ENCODE assay signal across 8 mouse cellular contexts in the genomic region with DNA sequence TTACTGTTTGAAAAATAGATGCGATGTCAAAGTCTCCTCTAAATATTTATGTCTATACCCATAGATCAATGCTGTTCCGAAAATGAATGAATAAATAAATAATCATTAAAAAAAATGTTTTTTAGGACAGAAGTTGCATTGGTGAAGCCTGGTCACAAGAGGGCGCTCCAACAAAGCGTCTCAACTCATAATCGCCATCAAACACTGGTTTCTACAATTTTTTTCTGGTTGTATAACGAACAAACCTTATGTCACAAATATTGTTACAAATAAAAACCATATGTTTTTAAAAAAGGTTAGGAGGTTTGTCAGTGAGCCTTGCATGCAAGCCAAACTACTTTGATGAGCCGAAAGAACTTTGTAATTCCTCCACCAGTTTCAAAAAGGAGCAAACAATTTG. TPM values are rescaled to one million over a fixed set of nuclear protein-coding genes. Genes with fewer than 3 reads are reported as not detected.
DNase-seq lines count a peak whose midpoint lies in the region; ATAC-seq and TF ChIP-seq lines count a peak whose summit lies in the region.

No protein-coding gene starts in this region.

- no peak for TF ChIP-seq POLR2A in testis, adult 2 months (IDR thresholded peaks at IDR 0.05; ENCODE audit: control insufficient read depth, low read depth, low read length)
- no peak for TF ChIP-seq POLR2A in brain, embryonic 14.5 days (IDR thresholded peaks at IDR 0.05; ENCODE audit: borderline replicate concordance, extremely low read depth, insufficient read depth, insufficient read length, poor library complexity, severe bottlenecking)

- H3K4me2 ChIP-seq in hindbrain, embryonic 13.5 days = no peak overlapping the region
- H3K4me2 ChIP-seq in limb, embryonic 12.5 days = 0 out of 2 replicates have a peak overlapping the region, but pooled peaks have one; percentile 30

- DNase-seq in hindbrain, embryonic 10.5 days (ENCODE audit: low spot score) = peak; percentile 29
- DNase-seq in testis, postnatal 14 days (ENCODE audit: low spot score) = no peak
- DNase-seq in brain, embryonic 14.5 days (ENCODE audit: low read depth) = peak; percentile 78
- DNase-seq in urinary bladder, adult 18-20 months (ENCODE audit: low spot score in 2 of 2) = no peak
- DNase-seq in gastrocnemius, postnatal 36 days = no peak

- 16% methylated on average over 7 of the region's 7 CpGs for WGBS in hindbrain, embryonic 10.5 days
- WGBS in hindbrain, embryonic 13.5 days = 15% methylated on average over 7 of the region's 7 CpGs
- 9% methylated on average over 7 of the region's 7 CpGs for whole genome bisulfite sequencing in limb, embryonic 12.5 days

- TF ChIP-seq CTCF in testis, adult 2 months (IDR thresholded peaks at IDR 0.05; ENCODE audit: control insufficient read depth, insufficient read depth, insufficient replicate concordance, low read depth, low read length) = peak; percentile 10; the same call in 1 of the 2 replicates
- peak; percentile 76 for TF ChIP-seq CTCF in brain, embryonic 14.5 days (IDR thresholded peaks at IDR 0.05; ENCODE audit: borderline replicate concordance, extremely low read depth, insufficient read depth, insufficient read length)

- no peak overlapping the region for H3K9ac ChIP-seq in hindbrain, embryonic 13.5 days
- no peak overlapping the region for H3K9ac ChIP-seq in limb, embryonic 12.5 days (replicated peaks)

- no peak for ATAC-seq in hindbrain, embryonic 13.5 days (ENCODE audit: low FRiP score)
- no peak for ATAC-seq in limb, embryonic 12.5 days (ENCODE audit: insufficient number of reproducible peaks, insufficient read depth, low FRiP score, low TSS enrichment, low read depth)

- intact Hi-C loops in gastrocnemius, postnatal 36 days (cut with DNase I) = no loop called here

- H3K4me1 ChIP-seq in hindbrain, embryonic 10.5 days (replicated peaks) = no peaks in the 10 kb centered on the region
- peaks cover 6% of the 10 kb centered on the region for H3K4me1 ChIP-seq in hindbrain, embryonic 13.5 days (replicated peaks)
- H3K4me1 ChIP-seq in testis, adult 2 months (ENCODE audit: control insufficient read depth, insufficient read depth, low read length) = peaks cover 2% of the 10 kb centered on the region; the same call in 1 of the 2 replicates
- H3K4me1 ChIP-seq in limb, embryonic 12.5 days (replicated peaks) = peaks cover 19% of the 10 kb centered on the region; the same call in 1 of the 2 replicates

- no peaks in the 10 kb centered on the region for H3K9me3 ChIP-seq in hindbrain, embryonic 10.5 days
- no peaks in the 10 kb centered on the region for H3K9me3 ChIP-seq in hindbrain, embryonic 13.5 days
- no peaks in the 10 kb centered on the region for H3K9me3 ChIP-seq in limb, embryonic 12.5 days

- H3K36me3 ChIP-seq in hindbrain, embryonic 10.5 days = no peaks in the 10 kb centered on the region
- H3K36me3 ChIP-seq in hindbrain, embryonic 13.5 days = no peaks in the 10 kb centered on the region
- no peaks in the 10 kb centered on the region for H3K36me3 ChIP-seq in testis, adult 2 months (ENCODE audit: control insufficient read depth, insufficient read depth, low read length)
- no peaks in the 10 kb centered on the region for H3K36me3 ChIP-seq in limb, embryonic 12.5 days

- H3K27me3 ChIP-seq in hindbrain, embryonic 10.5 days (ENCODE audit: insufficient read depth, poor library complexity, severe bottlenecking) = 0 out of 2 replicates have a peak, but pooled peaks cover 3% of the 10 kb centered on the region
- H3K27me3 ChIP-seq in hindbrain, embryonic 13.5 days = peaks cover 20% of the 10 kb centered on the region; the same call in 1 of the 2 replicates
- no peaks in the 10 kb centered on the region for H3K27me3 ChIP-seq in testis, adult 2 months (ENCODE audit: control insufficient read depth, insufficient read depth, low read length)
- H3K27me3 ChIP-seq in limb, embryonic 12.5 days = peaks cover 44% of the 10 kb centered on the region

- no peak overlapping the region for H3K4me3 ChIP-seq in hindbrain, embryonic 10.5 days
- no peak overlapping the region for H3K4me3 ChIP-seq in hindbrain, embryonic 13.5 days
- H3K4me3 ChIP-seq in testis, adult 2 months (ENCODE audit: control insufficient read depth, low read depth, low read length) = no peak overlapping the region
- H3K4me3 ChIP-seq in limb, embryonic 12.5 days (replicated peaks) = no peak overlapping the region

- H3K27ac ChIP-seq in hindbrain, embryonic 10.5 days = no peak overlapping the region
- no peak overlapping the region for H3K27ac ChIP-seq in hindbrain, embryonic 13.5 days
- H3K27ac ChIP-seq in testis, adult 2 months (ENCODE audit: control insufficient read depth, insufficient read depth, low read depth, low read length) = no peak overlapping the region
- no peak overlapping the region for H3K27ac ChIP-seq in limb, embryonic 12.5 days

RNA-seq across cellular contexts. Expression of a gene that starts 52.2 kb away (rescaled TPM):
- polyA plus RNA-seq in hindbrain, embryonic 10.5 days (2016; fragmentation: Nextera tagmentation; extraction: Ambion mirVana) = 146 and 230 TPM in 2 replicates
- polyA plus RNA-seq in hindbrain, embryonic 13.5 days (2015; fragmentation: Nextera tagmentation; extraction: Ambion mirVana) = 187 TPM in 2 replicates
- polyA plus RNA-seq in testis, adult 2 months (2012; rRNA removed) = 73.6 and 96.8 TPM in 2 replicates
- polyA plus RNA-seq in brain, embryonic 14.5 days (2012; rRNA removed) = 93.5 and 132 TPM in 2 replicates
- 261 and 301 TPM in 2 replicates for polyA plus RNA-seq in limb, embryonic 12.5 days (2016; fragmentation: Nextera tagmentation; extraction: Ambion mirVana)
- 10 to 100 TPM; 34.1 to 50.4 TPM for total RNA-seq in gastrocnemius, postnatal 36 days (2021)

Comparison
In these comparisons a context has a peak if more than half of its experiments do, and no peak if none do; other contexts are left out.
1. DNase-seq: peak in hindbrain, embryonic 10.5 days (single experiment) and brain, embryonic 14.5 days (single experiment); none in testis, postnatal 14 days (single experiment), urinary bladder, adult 18-20 months (0 of 2) and gastrocnemius, postnatal 36 days (0 of 2).